Mouse (Mus musculus): Measurements from ENCODE around the gene Neurl1a. TPM values are rescaled to one million over a fixed set of nuclear protein-coding genes. Genes with fewer than 3 reads are reported as not detected.

Neurl1a gene
- polyA plus RNA-seq, 1 experiment from 2014 or later = 4.5 TPM

Small RNA genes lying within 50 kb of the gene (microRNA-seq; reads per million reads assigned to microRNA genes)
- gene Mir6995 (ENCODE audit: borderline number of aligned reads) = not detected

Other genes with a start within 250 kb of the Neurl1a start
- gene Ina, start 164.1 kb upstream of the Neurl1a start, polyA plus RNA-seq (2014; fragmentation: Nextera tagmentation; extraction: Ambion mirVana) = 0.26 and 0.53 TPM in 2 replicates
- 107 and 110 TPM in 2 replicates for gene Nt5c2, start 163.7 kb upstream of the Neurl1a start, polyA plus RNA-seq (2014; fragmentation: Nextera tagmentation; extraction: Ambion mirVana)
- 28.6 and 32.9 TPM in 2 replicates for gene Pcgf6, start 127.9 kb upstream of the Neurl1a start, polyA plus RNA-seq (2014; fragmentation: Nextera tagmentation; extraction: Ambion mirVana)
- gene Taf5, start 111.1 kb upstream of the Neurl1a start, polyA plus RNA-seq (2014; fragmentation: Nextera tagmentation; extraction: Ambion mirVana) = 9.0 TPM in 2 replicates
- gene Usmg5, start 88.2 kb upstream of the Neurl1a start, polyA plus RNA-seq (2014; fragmentation: Nextera tagmentation; extraction: Ambion mirVana) = 1,203 and 1,215 TPM in 2 replicates
- 18.4 and 18.8 TPM in 2 replicates for gene Pdcd11, start 88.1 kb upstream of the Neurl1a start, polyA plus RNA-seq (2014; fragmentation: Nextera tagmentation; extraction: Ambion mirVana)
- gene Calhm2, start 40.5 kb upstream of the Neurl1a start, polyA plus RNA-seq (2014; fragmentation: Nextera tagmentation; extraction: Ambion mirVana) = 1.2 and 1.5 TPM in 2 replicates
- gene Calhm1, start 34.6 kb upstream of the Neurl1a start, polyA plus RNA-seq (2014; fragmentation: Nextera tagmentation; extraction: Ambion mirVana) = not detected in 2 replicates
- not detected in 2 replicates for gene Calhm3, start 21.1 kb upstream of the Neurl1a start, polyA plus RNA-seq (2014; fragmentation: Nextera tagmentation; extraction: Ambion mirVana)